In the genomic region with DNA sequence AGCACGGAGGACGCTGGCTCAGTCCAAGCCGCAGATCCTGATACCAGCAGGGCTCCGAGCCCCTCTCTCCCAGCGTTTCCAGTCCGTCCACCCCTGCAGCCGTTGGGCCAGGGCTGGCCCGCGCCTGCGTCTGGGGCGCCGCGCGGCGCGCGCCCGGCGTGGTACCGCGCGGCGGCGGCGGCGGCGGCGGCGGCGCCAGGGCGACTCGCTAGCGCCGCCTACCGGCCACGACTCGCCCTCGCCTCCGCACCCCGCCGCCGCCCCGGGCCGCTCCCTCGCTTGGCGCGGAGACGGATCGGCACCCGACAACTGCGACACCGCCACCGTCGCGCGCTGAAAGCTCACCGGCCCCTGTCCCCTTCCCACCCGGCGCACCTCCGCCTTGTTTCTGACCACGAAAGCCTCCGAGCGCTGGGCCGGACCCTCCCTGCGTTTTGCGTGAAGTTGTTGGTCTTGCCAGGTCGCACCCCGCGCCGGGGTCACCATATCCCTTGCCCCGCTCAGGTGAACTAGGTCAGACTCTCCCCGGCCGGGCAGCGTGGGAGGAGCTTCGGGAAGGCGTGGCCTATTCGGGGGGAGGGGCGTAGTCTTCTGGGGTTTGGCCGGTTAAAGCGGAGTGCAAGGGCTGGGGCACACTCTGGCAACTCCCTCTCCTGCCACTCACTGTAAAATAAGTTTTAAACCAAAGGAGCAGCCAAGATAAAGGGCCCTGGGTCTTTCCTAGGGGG, we compare ENCODE assay signal across 8 mouse cellular contexts. TPM values are rescaled to one million over a fixed set of nuclear protein-coding genes. Genes with fewer than 3 reads are reported as not detected.
DNase-seq lines count a peak whose midpoint lies in the region; ATAC-seq and TF ChIP-seq lines count a peak whose summit lies in the region.

A gene (minus strand): TSS at position 560 of the 728 bp plus-strand sequence.

- no peak; the same call in 1 of the 2 replicates for TF ChIP-seq RAD21 in CH12.LX (IDR thresholded peaks at IDR 0.05; ENCODE audit: low read depth, low read length)

- H3K9ac ChIP-seq in CH12.LX (ENCODE audit: insufficient read depth, low read depth), result peak within 1 kb of the TSS; percentile 95
- peak within 1 kb of the TSS; percentile 70 for H3K9ac ChIP-seq in forebrain, embryonic 11.5 days (ENCODE audit: low read length)
- H3K9ac ChIP-seq in heart, embryonic 15.5 days, result peak within 1 kb of the TSS; percentile 83
- peak within 1 kb of the TSS; percentile 82 for H3K9ac ChIP-seq in liver, embryonic 12.5 days

- peak within 1 kb of the TSS; percentile 78 for H3K4me2 ChIP-seq in CH12.LX (ENCODE audit: insufficient read depth, low read depth, poor library complexity, severe bottlenecking)
- peak within 1 kb of the TSS; percentile 89 for H3K4me2 ChIP-seq in forebrain, embryonic 11.5 days (ENCODE audit: low read depth, low read length, severe bottlenecking)
- peak within 1 kb of the TSS; percentile 93 for H3K4me2 ChIP-seq in heart, embryonic 15.5 days
- peak within 1 kb of the TSS; percentile 93 for H3K4me2 ChIP-seq in liver, embryonic 12.5 days

- H3K27ac ChIP-seq in CH12.LX (ENCODE audit: insufficient read depth, low read depth), result peak within 1 kb of the TSS; percentile 97
- H3K27ac ChIP-seq in forebrain, embryonic 11.5 days (ENCODE audit: low read depth, low read length), result peak within 1 kb of the TSS; percentile 57
- H3K27ac ChIP-seq in heart, embryonic 15.5 days, result peak within 1 kb of the TSS; percentile 98
- peak within 1 kb of the TSS; percentile 96 for H3K27ac ChIP-seq in liver, embryonic 12.5 days

- TF ChIP-seq CTCF in CH12.LX (conservative IDR thresholded peaks at IDR 0.05 in 1 of 2, IDR thresholded peaks at IDR 0.05 in 1 of 2; ENCODE audit: low read depth in 2 of 2, low read length in 2 of 2), result peak in 1 of 2 experiments; percentile 66; a peak in 2 of 4 replicates

- H3K79me2 ChIP-seq in CH12.LX (replicated peaks; ENCODE audit: control insufficient read depth, extremely low read depth, insufficient read depth, poor library complexity, severe bottlenecking), result peaks cover 30% of the 10 kb centered on the region

- ATAC-seq in forebrain, embryonic 11.5 days (replicated peaks; ENCODE audit: low FRiP score), result peak; percentile 85
- peak; percentile 84 for ATAC-seq in heart, embryonic 15.5 days (replicated peaks; ENCODE audit: insufficient number of reproducible peaks, insufficient read depth, low FRiP score, low read depth)
- peak; percentile 88 for ATAC-seq in liver, embryonic 12.5 days

- dilution Hi-C loops in CH12.LX (cut with MboI; ENCODE audit: extremely low pct_ligation_motif_present, extremely low pct_unique_long_range_greater_than_20kb, low sequenced_read_pairs), result no loop called here

- peak; percentile 93 for TF ChIP-seq POLR2A in CH12.LX (IDR thresholded peaks at IDR 0.05; ENCODE audit: low read depth, low read length)

- WGBS in forebrain, embryonic 11.5 days, result under 1% methylated on average over 50 of the region's 80 CpGs
- under 1% methylated on average over 54 of the region's 80 CpGs for WGBS in heart, embryonic 15.5 days
- WGBS in liver, embryonic 12.5 days (ENCODE audit: insufficient replicate concordance), result under 1% methylated on average over 80 of the region's 80 CpGs

- no peaks in the 10 kb centered on the region for H3K9me3 ChIP-seq in CH12.LX (replicated peaks; ENCODE audit: low read length)
- no peaks in the 10 kb centered on the region for H3K9me3 ChIP-seq in forebrain, embryonic 11.5 days (ENCODE audit: control insufficient read depth, low read length)
- no peaks in the 10 kb centered on the region for H3K9me3 ChIP-seq in heart, embryonic 15.5 days (replicated peaks)
- H3K9me3 ChIP-seq in liver, embryonic 12.5 days (replicated peaks), result no peaks in the 10 kb centered on the region

- in situ Hi-C loops in CH12.LX (cut with MboI; ENCODE audit: low pct_ligation_motif_present, low pct_unique_long_range_greater_than_20kb, low sequenced_read_pairs), result loop anchor here (25.0 kb wide), 1 partner anchor 400 kb away; a partner anchor contains a TSS

- peaks cover 69 to 82% of the 10 kb centered on the region in 2 experiments for H3K36me3 ChIP-seq in CH12.LX (replicated peaks in 1 of 2; ENCODE audit: control insufficient read depth in 1 of 2, insufficient read depth in 1 of 2, low read length in 1 of 2)
- peaks cover 2% of the 10 kb centered on the region; the same call in 1 of the 2 replicates for H3K36me3 ChIP-seq in forebrain, embryonic 11.5 days (ENCODE audit: control insufficient read depth, insufficient read depth, low read length)
- H3K36me3 ChIP-seq in heart, embryonic 15.5 days, result peaks cover 12% of the 10 kb centered on the region; the same call in 1 of the 2 replicates
- peaks cover 57% of the 10 kb centered on the region for H3K36me3 ChIP-seq in liver, embryonic 12.5 days
- peaks cover 9% of the 10 kb centered on the region for H3K36me3 ChIP-seq in splenic B cell, adult 2 months (ENCODE audit: control insufficient read depth, insufficient read depth, low read length, poor library complexity, severe bottlenecking)

- peaks cover 31 to 85% of the 10 kb centered on the region in 2 experiments for H3K4me1 ChIP-seq in CH12.LX (ENCODE audit: control insufficient read depth in 1 of 2, insufficient read depth in 2 of 2)
- peaks cover 16% of the 10 kb centered on the region for H3K4me1 ChIP-seq in forebrain, embryonic 11.5 days (replicated peaks; ENCODE audit: control insufficient read depth, insufficient read depth, low read length)
- H3K4me1 ChIP-seq in heart, embryonic 15.5 days (replicated peaks), result peaks cover 37% of the 10 kb centered on the region
- peaks cover 50% of the 10 kb centered on the region for H3K4me1 ChIP-seq in liver, embryonic 12.5 days

- H3K4me3 ChIP-seq in CH12.LX (replicated peaks in 1 of 3; ENCODE audit: low read depth in 2 of 3, low read length in 2 of 3, poor library complexity in 1 of 3), result peak within 1 kb of the TSS; percentile 60 to 98 (median 75)
- H3K4me3 ChIP-seq in forebrain, embryonic 11.5 days (ENCODE audit: low read depth, low read length), result peak within 1 kb of the TSS; percentile 53
- H3K4me3 ChIP-seq in heart, embryonic 15.5 days, result peak within 1 kb of the TSS; percentile 85
- peak within 1 kb of the TSS; percentile 68 for H3K4me3 ChIP-seq in liver, embryonic 12.5 days

- no peak for TF ChIP-seq EP300 in CH12.LX (IDR thresholded peaks at IDR 0.05; ENCODE audit: low read length)

- no peaks in the 10 kb centered on the region for H3K27me3 ChIP-seq in CH12.LX (replicated peaks)
- no peaks in the 10 kb centered on the region for H3K27me3 ChIP-seq in forebrain, embryonic 11.5 days (ENCODE audit: control insufficient read depth, insufficient read depth, low read length)
- H3K27me3 ChIP-seq in heart, embryonic 15.5 days, result no peaks in the 10 kb centered on the region
- H3K27me3 ChIP-seq in liver, embryonic 12.5 days (replicated peaks), result no peaks in the 10 kb centered on the region
- no peaks in the 10 kb centered on the region for H3K27me3 ChIP-seq in splenic B cell, adult 2 months (ENCODE audit: control insufficient read depth, insufficient read depth, low read length, poor library complexity, severe bottlenecking)

- DNase-seq in CH12.LX (ENCODE audit: extremely low read depth), result peak; percentile 93
- DNase-seq in c-Kit-positive CD71-positive TER-119-negative erythroid progenitor cells, embryonic 14.5 days (ENCODE audit: low read depth), result peak; percentile 87
- DNase-seq in forebrain, embryonic 11.5 days (ENCODE audit: low spot score), result peak; percentile 92
- DNase-seq in kidney, postnatal 14 days, result peak; percentile 95
- DNase-seq in naive thymus-derived CD4-positive, alpha-beta T cell, adult 2 months (ENCODE audit: low read depth), result peak; percentile 95
- DNase-seq in splenic B cell, adult 2 months (ENCODE audit: low read depth, low spot score), result peak; percentile 96

TF ChIP-seq in CH12.LX, 34 proteins besides CTCF, POLR2A, EP300 and RAD21 (continues in another document):
- TF ChIP-seq MEF2A (IDR thresholded peaks at IDR 0.05; ENCODE audit: borderline replicate concordance, low read depth, low read length) (no peak; the same call in none of the 2 replicates), RCOR1 (conservative IDR thresholded peaks at IDR 0.05; ENCODE audit: low read depth, low read length) (0 out of 2 replicates have a peak, but pooled peaks have one; percentile 1), NELFE (IDR thresholded peaks at IDR 0.05; ENCODE audit: low read depth, low read length) (peak; percentile 60), UBTF (IDR thresholded peaks at IDR 0.05; ENCODE audit: low read depth, low read length) (peak; percentile 82; the same call in 1 of the 2 replicates), HCFC1 (IDR thresholded peaks at IDR 0.05; ENCODE audit: low read depth, low read length) (peak; percentile 22; the same call in 1 of the 2 replicates), MAX (IDR thresholded peaks at IDR 0.05; ENCODE audit: low read length) (no peak; the same call in 1 of the 2 replicates), CHD2 (IDR thresholded peaks at IDR 0.05; ENCODE audit: low read length) (peak; percentile 72), SMC3 (IDR thresholded peaks at IDR 0.05; ENCODE audit: low read depth, low read length) (peak; percentile 35), MAZ (IDR thresholded peaks at IDR 0.05; ENCODE audit: low read depth, low read length) (no peak), NRF1 (IDR thresholded peaks at IDR 0.05; ENCODE audit: low read depth, low read length) (peak; percentile 81), ZC3H11A (IDR thresholded peaks at IDR 0.05; ENCODE audit: low read depth, low read length) (no peak), CHD1 (IDR thresholded peaks at IDR 0.05; ENCODE audit: low read depth, low read length) (no peak; the same call in 1 of the 2 replicates), TBP (conservative IDR thresholded peaks at IDR 0.05; ENCODE audit: low read depth, low read length) (peak; percentile 12; the same call in 1 of the 2 replicates), ZNF384 (IDR thresholded peaks at IDR 0.05; ENCODE audit: low read depth, low read length) (no peak), MAFK (IDR thresholded peaks at IDR 0.05; ENCODE audit: insufficient replicate concordance, low read length) (no peak), ZMIZ1 (IDR thresholded peaks at IDR 0.05; ENCODE audit: low read depth, low read length) (peak; percentile 92), PAX5 (IDR thresholded peaks at IDR 0.05; ENCODE audit: low read length) (no peak), USF2 (conservative IDR thresholded peaks at IDR 0.05; ENCODE audit: low read depth, low read length) (no peak; the same call in 1 of the 2 replicates), KAT2A (IDR thresholded peaks at IDR 0.05; ENCODE audit: insufficient replicate concordance, low read length) (no peak), ETS1 (conservative IDR thresholded peaks at IDR 0.05; ENCODE audit: low read depth, low read length) (no peak)

RNA-seq across cellular contexts. Expression of the gene that starts here (rescaled TPM):
- 143 and 177 TPM in 2 replicates for total RNA-seq in CH12.LX (2012; rRNA removed)
- 160 and 174 TPM in 2 replicates for total RNA-seq in CH12.LX (2014; rRNA removed)
- 131 and 143 TPM in 2 replicates for polyA plus RNA-seq in CH12.LX (2012; ENCODE audit: insufficient read length, low read depth)
- 19.2 and 22.6 TPM in 2 replicates for polyA plus RNA-seq in forebrain, embryonic 11.5 days (2014; fragmentation: Nextera tagmentation; extraction: Ambion mirVana)
- polyA plus RNA-seq in heart, embryonic 15.5 days (2015; fragmentation: Nextera tagmentation; extraction: Ambion mirVana), result 30.2 and 34.5 TPM in 2 replicates
- polyA plus RNA-seq in liver, embryonic 12.5 days (2016; fragmentation: Nextera tagmentation; extraction: Ambion mirVana), result 26.6 and 27.1 TPM in 2 replicates

Comparison
In these comparisons a context has a peak if more than half of its experiments do, and no peak if none do; other contexts are left out.
1. Peak in every context shown above with its lines: DNase-seq, ATAC-seq, H3K4me3 ChIP-seq and H3K27ac ChIP-seq.